Mouse (Mus musculus) monocyte, adult 2 months (primary cell): ENCODE measurements at regions not wholly inside any gene's neighbourhood (a gene's known extent, or its start where the extent isn't known, plus 50 kb on each side); places are given as distances from the start of the nearest gene placed in this dataset.

Source experiments
- DNase-seq, 2 experiments: peaks; one replicate each; pipeline ENCODE4 v3.0.0; 2022; ENCODE audit warnings: low spot score in 2 of 2, low read depth in 1 of 2

DNA sequence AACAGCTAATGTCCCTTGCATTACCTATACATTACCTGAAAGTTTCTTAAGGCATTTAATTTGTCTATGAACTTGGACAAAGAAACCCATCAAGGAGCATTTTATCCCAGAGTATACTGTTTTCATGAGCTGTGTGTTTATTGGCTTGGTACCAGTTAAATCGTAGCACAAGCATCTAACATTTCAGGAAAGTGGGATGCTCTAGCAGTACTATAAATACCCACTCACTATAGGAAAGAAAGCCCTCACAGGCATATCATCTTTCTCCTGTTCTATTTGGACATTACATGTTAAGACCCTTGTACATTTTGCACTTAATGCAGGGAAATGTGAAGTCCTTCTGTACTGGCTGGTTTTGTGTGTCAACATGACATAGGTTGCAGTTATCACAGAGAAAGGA lies 163.9 kb downstream of the Ptprc start:
- no peak for DNase-seq

DNA sequence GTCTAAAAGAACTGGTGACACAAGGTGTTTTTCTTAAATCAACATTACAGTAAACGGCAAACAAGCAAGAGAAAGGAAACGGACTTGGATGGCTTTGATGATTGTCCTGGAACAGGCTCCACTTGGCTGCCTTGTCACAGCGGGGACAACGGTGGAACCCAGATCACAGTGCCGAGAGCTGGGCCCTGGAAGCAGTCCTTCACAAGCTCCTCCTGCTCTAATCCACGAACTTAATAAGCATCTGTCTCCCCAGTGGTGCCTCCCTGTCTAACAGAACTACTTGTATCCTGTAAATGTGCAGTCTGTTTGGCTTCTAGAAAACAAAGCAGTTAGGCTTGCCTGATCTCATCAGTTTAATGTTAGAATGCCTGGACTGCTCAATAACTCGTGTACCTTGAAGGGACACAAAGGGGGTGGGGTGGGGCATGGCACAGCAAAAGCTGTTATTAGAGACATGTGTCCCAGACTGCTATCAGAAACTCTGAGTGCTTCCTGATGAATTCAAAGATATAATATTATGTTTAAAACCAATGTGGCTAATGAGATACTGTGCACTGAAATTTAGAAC lies 164.5 kb downstream of the Ptprc start:
- DNase-seq, result no peak

DNA sequence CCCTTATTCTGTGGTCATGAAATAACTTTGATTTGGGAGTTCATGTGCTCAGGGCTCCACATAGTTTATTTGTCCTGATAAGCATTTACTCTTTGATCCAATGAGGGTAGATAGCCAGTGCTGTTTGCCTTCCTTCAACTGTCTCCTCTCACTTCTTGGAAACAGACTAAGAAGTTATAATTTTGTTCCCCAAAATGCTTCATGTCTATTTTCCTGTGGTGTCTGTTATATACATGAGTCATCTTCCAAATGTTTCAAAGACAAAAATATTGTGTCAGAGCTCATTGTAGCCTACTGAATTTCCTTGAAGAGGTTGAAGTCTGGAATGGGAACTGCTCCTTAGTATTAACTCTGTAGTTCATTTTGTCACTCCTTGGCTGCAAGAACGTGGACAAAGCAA lies 168.7 kb downstream of the Ptprc start:
- DNase-seq, result no peak

DNA sequence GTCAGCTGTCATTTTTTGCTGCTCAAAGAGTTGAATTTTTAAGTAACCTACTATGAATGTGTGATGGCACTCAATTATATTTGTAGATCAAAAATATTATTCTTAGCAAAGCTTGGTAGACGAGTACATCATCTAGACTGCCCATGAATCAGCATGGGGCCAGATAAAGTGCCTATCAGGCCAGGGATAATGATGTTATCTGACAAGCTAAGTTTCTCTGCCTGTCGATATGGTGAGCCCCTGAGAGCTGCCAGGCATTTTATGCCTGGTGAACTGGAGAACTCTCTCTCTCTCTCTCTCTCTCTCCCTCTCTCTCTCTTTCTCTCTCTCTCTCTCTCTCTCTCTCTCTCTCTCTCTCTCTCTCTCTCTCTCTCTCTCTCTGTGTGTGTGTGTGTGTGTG lies 171.2 kb downstream of the Ptprc start:
- DNase-seq, result no peak

DNA sequence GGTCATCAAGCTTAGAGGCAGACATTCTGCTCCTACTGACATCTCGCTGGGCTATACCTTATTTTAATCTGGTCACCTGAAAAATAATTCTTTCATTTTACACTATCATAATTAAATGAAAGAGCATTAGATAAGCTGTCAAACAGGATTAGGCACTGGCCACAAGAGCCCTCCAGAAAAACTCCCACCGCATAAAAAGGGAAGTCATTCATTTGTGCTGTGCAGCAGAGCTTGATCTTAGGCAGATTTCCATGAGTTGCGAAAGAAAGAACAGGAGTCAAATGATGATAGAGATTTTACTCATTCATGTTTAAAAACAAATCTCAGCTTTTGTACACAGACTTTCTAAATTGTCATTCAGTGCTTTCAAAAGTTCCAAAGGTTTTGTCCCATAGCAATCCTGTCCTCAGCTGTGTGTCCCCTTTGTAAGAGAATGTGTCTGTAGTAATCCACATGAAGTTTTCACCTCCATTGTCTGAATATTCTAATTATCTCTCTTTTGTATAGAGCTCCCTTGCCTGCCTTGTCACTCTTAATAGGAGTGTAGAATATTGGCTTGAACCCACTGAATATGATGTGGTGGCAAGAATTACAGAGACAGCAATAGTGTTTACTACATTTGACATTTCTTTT lies 176.1 kb downstream of the Ptprc start:
- DNase-seq, result no peak

DNA sequence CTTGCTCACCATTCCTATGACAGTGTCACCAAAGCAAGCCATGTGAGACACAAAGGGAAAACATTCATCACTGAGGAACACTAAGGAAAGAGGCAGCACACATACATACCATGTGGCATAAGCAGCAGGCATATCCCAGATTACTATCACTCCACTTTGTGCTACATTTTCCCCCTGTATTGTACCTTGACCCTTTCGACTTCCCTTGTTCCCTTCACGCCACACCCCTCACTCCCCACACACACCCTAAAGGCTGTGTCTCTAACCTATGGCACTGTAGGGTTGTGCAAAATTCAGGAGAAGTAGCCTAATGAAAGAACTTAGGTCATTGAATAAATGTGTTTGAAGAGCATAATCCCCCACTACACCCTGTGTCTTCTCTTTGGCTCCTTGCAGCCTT lies 179.5 kb downstream of the Ptprc start:
- no peak for DNase-seq

DNA sequence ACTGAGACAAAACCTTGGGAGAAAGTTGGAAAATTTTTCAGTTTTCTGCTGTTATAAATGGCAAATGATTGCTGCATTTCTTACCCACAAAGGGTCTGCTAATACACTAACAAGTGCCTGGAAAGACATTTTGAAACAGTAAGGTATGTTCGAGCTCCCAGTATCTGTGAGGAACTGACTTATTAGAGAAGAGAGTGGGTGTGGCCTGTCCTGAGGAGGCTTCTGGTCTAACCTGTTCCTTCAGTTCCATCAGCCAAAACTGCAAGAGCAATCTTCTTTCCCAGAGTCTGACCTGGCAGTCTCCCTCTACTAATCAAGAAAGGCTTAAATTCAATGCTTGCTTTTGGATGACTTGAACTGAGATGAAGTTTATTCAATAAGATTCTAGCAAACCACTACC lies 183.6 kb downstream of the Ptprc start:
- no peak for DNase-seq

DNA sequence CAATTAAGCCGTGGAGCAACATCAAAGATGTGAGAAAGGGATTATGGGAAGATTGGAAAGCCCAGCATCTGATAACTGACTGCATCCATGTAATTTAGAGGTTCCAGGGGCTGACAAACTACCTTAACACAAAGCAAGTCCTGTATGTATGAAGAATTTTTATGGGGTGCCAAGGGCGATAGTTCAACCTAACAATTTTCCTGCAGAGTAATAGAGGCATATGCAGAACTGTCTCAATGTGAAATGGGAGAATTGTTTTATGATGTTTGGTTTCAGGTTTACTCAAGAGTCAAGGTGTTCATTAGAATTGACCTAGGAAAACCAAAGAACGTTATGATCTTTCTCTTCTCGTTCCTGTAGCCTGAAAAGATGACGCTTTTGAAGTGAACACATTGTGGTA lies 184.1 kb downstream of the Ptprc start:
- no peak for DNase-seq

DNA sequence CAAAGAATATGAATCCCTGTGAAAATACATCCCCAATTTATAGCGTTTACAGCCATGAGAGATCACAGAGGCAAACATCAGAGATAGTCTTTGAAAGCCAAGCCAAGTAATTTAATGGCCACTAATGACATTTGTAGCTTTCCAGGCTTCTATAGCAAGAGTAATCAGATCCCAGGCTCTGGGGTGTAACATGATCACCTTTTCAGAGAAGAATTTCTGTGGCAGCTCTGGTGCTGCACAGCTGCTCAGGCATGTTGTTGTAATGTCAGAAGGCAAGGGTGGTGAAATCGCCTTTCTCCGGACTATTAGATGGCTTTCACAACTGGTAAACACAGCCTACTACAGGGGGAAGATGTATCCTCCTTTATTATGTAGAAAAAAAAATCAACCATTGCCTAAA lies 202.1 kb downstream of the Ptprc start:
- no peak for DNase-seq

DNA sequence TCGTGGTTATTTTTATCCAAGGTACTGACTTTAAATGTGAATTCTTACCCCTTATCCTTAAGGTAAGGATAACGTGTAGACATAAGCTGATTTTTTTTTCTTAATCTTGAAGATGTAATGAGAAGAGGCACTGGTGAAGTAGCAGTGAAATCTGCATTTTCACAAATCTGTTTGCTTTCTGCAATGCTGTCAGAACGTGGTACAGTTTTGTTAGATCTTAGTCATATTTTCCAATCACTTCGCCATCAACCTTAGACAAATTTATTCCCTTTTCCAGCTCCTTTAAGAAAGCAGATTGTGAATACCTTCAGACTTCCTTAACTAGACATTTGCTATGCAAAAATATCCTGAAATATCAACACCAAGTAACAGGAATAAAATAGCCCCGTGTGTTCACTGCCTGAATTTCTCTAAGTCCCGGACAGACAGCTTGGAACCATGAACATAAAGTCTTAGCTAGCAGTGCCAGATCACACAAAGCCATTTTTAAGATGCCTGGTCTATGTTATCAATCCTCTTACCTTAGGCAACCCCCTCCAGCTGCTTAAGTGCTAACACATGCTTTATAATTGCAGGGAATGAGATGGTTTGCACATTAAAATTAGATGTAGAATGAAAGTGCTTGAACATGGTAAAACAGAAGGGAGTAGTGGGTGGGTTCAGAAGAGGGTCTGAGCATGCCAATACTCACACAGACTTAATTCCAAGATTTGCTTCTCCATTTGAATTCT lies 202.7 kb downstream of the Ptprc start:
- no peak for DNase-seq

DNA sequence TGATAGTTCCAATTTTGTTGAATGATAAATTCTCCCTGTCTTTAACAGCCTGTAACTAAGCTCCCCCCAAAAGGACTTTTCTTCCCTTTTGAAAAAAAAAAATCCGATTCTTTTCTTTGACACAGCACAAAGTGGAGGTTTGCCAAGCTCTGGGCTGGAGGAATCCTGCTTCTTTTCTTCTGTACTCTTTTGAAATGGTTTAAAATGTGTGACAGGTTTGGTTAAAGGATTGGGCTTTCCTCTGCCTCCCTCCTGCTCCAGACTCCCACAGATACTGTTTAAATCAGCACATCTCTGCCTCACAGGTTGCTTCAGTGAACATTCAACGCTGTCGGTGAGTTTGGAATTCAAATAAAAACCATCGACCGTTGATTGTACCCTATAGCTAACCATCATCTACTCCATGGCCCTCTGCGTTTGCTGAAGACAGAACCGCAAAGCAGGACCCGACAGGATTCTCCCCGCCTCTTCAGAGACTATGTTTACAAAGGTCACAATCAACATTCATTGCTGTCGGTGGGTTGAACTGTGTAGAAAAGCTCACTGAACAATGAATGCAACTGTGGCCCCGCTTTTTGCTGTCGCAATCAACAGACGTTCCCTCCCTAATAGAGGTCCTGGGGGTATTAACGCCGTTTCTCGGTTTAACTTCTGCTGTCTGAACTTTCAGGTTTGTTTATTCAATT lies 209.2 kb downstream of the Ptprc start:
- no peak for DNase-seq

DNA sequence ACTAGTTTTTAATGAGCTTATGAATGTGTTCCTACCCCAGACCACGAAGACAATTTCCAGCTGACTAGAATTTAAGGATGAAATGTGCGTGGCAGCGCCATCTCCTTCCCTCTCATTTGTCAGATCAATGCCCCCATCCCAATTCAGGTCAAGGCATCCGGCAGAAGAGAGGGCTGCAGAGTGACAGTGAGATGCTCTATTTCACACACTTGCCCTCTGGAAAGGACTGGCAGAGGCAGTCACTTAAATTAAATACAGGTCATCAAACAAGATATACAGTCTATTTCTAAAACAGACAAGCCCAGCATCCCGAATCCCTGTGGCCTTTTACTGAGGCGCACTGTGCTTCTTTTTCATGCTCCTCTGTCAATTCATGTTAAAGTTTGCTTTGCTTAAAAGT lies 211.9 kb downstream of the Ptprc start:
- DNase-seq, result no peak

DNA sequence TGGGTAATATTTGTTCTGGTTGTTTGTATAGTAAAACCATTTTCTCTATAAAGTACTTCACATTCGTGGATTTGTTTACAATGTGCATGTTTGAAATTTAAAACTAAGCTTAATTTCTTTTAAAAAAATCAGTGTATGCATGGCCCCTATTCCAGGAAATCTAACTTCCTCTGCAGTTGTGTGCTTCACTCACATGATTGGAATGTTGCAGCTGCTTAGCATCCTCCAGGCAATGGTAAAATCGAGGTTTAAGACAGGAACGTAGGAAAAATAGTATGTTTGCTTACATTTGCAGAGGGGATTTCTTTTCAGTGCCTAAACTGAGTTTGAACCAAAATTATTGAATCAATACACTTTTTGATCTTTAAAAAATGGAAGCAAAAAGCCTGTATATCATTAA lies 217.5 kb downstream of the Ptprc start:
- DNase-seq, result no peak

DNA sequence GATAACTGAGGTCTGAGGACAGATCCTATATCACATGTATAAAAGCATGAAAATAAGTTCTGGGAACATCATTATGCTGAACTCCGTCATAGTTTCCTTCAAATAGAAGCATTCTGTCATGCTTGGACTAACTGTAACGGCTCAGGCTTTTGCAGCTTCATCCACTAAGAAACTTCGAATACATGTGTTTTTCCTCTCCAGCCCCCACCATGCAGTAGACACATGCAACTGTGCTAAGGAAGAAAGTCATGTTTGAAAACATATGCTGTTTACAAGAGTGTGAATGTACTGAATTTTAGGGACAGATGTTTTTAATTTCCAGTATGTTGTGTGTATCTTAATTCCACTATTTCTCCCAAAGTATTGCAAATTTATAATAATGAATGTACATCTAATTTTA lies 219.5 kb downstream of the Ptprc start:
- no peak for DNase-seq

DNA sequence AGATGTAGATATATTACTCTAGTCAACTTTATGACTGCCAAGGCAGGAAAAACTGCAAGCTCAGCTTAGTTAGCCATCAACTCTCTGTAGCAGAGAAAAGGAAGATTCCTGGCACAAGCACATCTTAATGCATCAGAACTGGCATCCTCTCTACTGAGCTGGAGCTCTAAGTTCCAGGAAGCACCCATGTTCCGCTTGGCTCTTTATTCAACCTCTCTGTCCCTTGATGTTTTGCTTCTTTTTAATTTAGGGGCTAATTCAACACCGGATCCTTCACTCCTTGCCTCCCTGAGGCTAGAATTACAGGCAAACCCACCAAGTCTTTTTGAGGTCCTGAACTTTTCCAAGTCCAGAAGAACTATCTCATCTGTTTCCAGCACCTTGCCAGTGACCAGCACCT lies 220.4 kb downstream of the Ptprc start:
- no peak for DNase-seq

DNA sequence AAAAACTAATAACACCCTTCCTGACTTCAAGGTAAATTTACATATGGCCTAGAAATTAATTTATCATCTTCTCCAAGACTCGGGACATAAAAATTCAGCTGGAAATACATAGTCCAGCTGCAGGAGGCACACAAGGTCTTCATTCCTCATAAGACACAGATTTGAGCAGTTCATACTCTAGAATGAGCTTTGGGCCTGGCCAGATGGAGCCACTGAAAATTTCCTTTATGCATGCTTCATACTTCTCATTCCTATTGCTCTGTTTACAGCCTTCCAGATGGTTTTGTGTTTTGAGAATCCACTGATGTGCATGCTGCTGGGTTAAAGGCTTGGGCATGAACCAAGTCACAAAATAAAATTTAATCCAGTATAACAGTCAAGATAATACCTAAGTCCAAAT lies 222.1 kb downstream of the Ptprc start:
- DNase-seq, result no peak

DNA sequence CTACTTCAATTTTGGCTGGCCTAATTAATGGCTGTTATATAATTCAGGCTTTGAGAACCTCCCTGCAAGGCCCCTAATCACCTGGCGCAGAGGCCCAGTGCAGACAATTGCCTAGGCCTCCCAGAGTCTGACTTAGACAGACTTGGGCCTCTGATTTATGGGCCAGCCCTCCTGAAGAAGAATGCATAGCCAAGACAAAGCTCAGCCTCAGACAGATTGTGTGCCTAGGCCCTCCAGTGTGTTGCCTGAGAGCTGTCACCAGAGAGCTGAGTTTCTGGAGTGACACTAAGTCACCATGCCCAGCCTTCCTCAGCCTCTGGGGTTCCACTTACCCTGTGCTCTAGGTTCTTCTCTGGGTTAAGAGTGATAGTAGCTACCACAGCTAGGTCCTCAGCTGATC lies 222.7 kb downstream of the Ptprc start:
- DNase-seq, result no peak

DNA sequence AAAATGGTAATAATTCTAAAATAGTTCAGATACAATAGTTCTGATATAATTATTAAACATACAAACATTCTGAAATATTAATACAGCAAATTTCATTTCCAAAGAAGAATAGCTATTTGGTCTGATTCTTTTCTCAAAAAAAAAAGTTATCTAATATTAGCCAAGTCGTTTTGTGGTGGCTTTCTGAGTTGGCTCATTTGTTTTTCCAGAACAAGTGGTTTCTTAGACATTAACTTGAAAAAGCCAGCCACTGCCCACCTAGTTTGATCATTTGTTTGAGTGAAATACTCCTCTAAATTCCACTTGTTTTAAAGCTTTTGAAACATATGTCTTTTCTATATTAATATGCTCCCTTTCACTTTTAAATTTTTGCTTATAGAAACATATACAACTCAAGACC lies 227.6 kb downstream of the Ptprc start:
- DNase-seq, result no peak

DNA sequence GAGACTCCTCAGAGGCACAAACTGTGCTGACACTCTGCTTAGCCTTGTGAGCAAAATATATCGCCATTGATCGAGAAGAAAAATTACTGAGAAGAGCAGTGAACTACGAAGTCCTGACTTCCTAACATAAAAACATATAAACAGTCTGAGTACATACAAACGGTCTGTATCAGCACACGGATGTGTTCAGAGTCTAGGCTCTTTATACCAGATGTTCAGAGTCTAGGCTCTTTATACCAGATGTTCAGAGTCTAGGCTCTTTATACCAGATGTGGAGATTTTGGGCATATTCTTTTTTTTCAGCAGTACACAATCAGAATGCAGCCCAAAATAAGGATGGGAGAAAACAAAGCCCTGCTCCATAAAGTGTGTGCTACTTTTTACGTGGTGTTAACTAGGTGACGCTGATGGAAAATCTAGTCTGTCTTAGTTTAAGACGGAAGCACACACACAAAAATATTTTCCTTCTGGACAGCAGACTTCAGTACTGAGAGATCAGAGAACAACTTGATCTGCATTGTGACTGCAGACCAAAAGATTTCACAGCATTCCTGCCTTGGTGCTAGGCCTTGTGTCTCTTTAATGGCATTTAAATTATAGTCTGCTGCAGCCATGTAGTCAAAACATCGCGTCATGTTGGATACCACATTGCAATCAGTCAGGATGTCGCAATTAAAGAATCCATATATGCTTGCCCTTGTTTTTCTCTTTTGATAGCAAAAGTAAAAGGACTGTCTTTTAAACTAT lies 233.6 kb downstream of the Ptprc start:
- DNase-seq, result no peak

DNA sequence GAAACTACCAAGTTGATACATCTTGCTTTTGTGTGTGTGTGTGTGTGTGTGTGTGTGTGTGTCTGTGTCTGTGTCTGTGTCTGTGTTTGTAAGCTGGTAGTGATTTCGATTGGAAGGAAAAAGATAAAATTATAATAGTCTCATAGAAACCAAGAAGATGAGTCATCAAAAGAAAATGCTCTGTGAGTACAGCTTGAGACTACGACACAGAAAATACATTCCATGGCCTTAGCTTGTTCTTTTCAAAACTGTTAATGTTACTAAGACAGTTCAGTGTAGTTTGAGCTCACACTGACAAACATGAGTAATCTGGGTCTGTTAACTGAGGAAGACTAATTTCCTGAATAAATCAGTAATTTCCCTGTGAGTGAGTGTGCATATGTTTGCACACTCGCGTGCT lies 239.8 kb downstream of the Ptprc start:
- no peak for DNase-seq

DNA sequence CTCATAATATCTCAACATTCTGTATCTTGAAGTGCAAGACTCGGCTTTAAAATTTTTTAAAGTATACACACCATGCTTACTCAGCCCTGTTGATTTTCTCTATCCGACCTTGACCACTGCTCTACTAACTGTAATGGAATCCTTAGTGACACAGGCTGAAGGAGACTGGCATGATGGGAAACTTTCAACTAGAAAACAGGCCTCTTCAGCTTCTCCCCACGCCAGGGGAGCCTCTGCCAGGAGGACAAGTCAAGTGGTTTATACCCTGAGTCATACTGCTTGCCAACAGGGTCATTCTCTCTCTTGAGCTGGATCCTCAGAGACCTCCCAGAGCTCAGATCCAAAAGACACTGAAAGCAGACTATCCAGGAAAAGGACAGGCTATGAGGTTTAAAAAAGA lies 245.7 kb downstream of the Ptprc start:
- DNase-seq, result no peak

DNA sequence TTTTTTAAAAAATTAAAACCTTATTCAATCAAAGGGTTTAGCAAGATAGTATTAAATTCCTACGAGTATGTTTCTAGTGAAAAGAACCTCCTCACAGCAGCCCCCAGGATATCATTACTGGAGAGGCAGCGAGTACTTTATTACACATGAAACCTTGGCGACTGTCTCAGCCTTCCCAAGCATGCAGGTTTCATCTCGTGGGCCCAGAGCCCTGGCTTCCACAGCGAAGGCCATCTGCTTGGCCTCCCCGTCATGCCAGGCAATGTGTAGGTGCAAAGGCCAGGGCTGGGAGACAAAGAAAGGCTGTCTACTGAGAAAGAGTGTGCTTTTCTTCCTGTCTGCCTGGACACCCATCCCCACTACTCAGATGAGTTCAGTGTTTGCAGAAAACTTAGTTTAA lies 247.0 kb downstream of the Ptprc start:
- DNase-seq, result no peak
